Mouse (Mus musculus): ENCODE data around the gene Pip5kl1. TPM values are rescaled to one million over a fixed set of nuclear protein-coding genes. Genes with fewer than 3 reads are reported as not detected.

The Pip5kl1 gene
- polyA plus RNA-seq (2015; fragmentation: Nextera tagmentation; extraction: Ambion mirVana), result not detected in 2 replicates

DNA sequence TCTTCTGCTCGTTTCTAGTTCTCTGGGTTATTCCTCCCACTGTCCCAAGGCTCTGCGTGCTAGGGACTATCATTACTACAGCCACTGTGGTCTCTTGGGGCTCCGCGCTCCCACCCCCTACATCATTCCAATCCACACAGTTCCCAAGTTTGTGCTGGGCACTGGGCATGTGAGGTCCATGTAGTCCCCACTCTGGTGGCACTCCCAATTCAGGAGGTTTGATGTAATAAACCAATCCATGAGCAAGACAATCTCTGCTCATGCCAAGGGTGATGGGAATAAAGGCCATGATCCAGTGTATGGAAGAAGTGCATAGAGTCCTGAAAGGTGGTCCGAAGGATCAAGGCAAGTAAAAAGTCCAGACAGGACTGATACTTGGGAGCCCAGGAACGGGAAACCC, at the start of gene Pip5kl1:
Pip5kl1 (plus strand) TSS at position 301 of the 400 bp plus-strand sequence.
- WGBS, result 81% methylated on average over 6 of the region's 6 CpGs
- no peak for ATAC-seq
- Histone ChIP-seq H3K4me3 (ENCODE audit: low read depth, low read length) (peak within 1 kb of the TSS; percentile 9), H3K4me2 (replicated peaks; ENCODE audit: low read depth) (peak within 1 kb of the TSS; percentile 53), H3K27me3 (replicated peaks; ENCODE audit: control insufficient read depth, insufficient read depth, low read length) (peaks cover 7% of the 10 kb centered on the region; the same call in 1 of the 2 replicates), H3K9me3 (ENCODE audit: control insufficient read depth) (no peaks in the 10 kb centered on the region), H3K27ac (ENCODE audit: low read depth, low read length) (no peak within 1 kb of the TSS), H3K4me1 (replicated peaks; ENCODE audit: control insufficient read depth, insufficient read depth, low read length) (no peaks in the 10 kb centered on the region), H3K9ac (ENCODE audit: low read depth, low read length) (no peak within 1 kb of the TSS), H3K36me3 (ENCODE audit: control insufficient read depth, insufficient read depth) (peaks cover 15% of the 10 kb centered on the region)
- no peak for TF ChIP-seq CTCF (IDR thresholded peaks at IDR 0.05; ENCODE audit: low read depth)

DNA sequence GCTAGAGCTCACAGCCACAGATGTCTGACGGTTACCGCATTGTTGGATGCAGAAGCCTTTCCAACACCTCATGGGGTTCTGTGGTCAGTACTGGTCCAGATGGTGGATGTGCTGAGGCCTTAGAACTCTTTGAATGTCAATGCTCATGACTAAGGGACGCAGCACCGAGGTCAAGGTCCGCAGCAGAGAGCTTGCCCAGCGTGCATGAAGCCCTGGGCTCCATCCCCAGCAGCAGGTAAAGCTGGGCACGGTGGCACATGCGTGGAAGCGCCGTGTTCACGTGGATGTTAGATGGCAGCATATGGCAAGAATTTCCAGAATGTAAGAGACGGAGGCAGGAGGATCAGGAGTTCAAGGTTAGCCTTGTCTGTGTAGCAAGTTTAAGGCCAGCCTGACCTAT, 48.8 kb upstream of the Pip5kl1 start:
- H3K9me3 ChIP-seq (ENCODE audit: control insufficient read depth), result no peaks in the 10 kb centered on the region
- H3K4me3 ChIP-seq (ENCODE audit: low read depth, low read length), result no peak overlapping the region
- WGBS, result 82% methylated on average over 12 of the region's 12 CpGs
- no peaks in the 10 kb centered on the region for H3K36me3 ChIP-seq (ENCODE audit: control insufficient read depth, insufficient read depth)
- H3K4me2 ChIP-seq (replicated peaks; ENCODE audit: low read depth), result no peak overlapping the region
- TF ChIP-seq CTCF (IDR thresholded peaks at IDR 0.05; ENCODE audit: low read depth), result no peak
- ATAC-seq, result no peak
- no peak overlapping the region for H3K9ac ChIP-seq (ENCODE audit: low read depth, low read length)
- H3K27me3 ChIP-seq (replicated peaks; ENCODE audit: control insufficient read depth, insufficient read depth, low read length), result no peaks in the 10 kb centered on the region
- H3K27ac ChIP-seq (ENCODE audit: low read depth, low read length), result peak overlapping the region; percentile 73; the same call in 1 of the 2 replicates
- H3K4me1 ChIP-seq (replicated peaks; ENCODE audit: control insufficient read depth, insufficient read depth, low read length), result 0 out of 2 replicates have a peak, but pooled peaks cover 6% of the 10 kb centered on the region

DNA sequence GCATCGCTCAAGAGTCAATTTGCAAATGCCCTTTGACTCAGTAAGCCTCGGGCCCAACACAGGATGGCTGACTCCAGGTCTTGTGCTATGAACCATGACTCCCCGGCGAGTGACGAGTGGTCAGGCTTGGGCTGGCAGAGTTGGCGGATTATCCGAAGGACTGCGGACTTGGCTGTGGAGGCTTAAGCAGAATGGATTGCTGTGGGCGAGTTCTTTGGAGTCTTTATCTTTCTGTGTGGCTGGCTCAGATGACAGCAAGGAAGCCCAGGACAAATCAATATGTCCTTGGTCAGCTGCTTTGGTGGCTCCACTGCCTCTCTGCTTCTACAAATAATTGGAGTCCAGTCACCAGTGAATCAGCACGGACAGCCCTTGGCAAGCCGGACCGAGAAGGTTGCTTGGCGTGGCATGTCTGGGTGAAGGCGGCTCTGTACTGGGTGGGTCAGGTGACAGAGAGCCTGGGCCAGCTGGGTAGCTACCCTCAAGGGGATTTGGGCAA, 47.1 kb upstream of the Pip5kl1 start:
- Histone ChIP-seq H3K4me2 (replicated peaks; ENCODE audit: low read depth) (no peak overlapping the region), H3K27me3 (replicated peaks; ENCODE audit: control insufficient read depth, insufficient read depth, low read length) (no peaks in the 10 kb centered on the region), H3K27ac (ENCODE audit: low read depth, low read length) (no peak overlapping the region), H3K9me3 (ENCODE audit: control insufficient read depth) (no peaks in the 10 kb centered on the region), H3K4me1 (replicated peaks; ENCODE audit: control insufficient read depth, insufficient read depth, low read length) (0 out of 2 replicates have a peak, but pooled peaks cover 5% of the 10 kb centered on the region), H3K36me3 (ENCODE audit: control insufficient read depth, insufficient read depth) (no peaks in the 10 kb centered on the region), H3K4me3 (ENCODE audit: low read depth, low read length) (no peak overlapping the region), H3K9ac (ENCODE audit: low read depth, low read length) (no peak overlapping the region)
- TF ChIP-seq CTCF (IDR thresholded peaks at IDR 0.05; ENCODE audit: low read depth), result no peak
- no peak for ATAC-seq
- WGBS, result 75% methylated on average over 14 of the region's 14 CpGs

DNA sequence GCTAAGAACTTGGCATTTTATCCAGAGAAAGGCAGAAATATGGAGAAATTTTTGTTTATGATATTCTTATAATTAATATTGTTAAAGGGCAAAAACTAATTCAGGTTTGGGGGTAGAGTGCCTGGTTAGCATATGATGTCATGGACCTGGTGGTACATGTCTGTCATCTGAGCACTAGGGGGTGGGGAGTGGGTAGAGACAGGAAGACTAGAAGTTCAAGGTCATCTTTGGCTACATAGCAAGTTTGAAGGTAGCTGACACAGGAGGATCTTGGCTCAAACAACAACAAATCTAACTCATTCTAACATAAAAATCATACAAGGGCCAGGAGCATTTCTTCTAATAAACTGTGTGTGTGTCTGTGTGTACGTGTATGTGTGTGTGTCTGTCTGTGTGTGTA, 46.3 kb upstream of the Pip5kl1 start:
- Histone ChIP-seq H3K27me3 (replicated peaks; ENCODE audit: control insufficient read depth, insufficient read depth, low read length) (no peaks in the 10 kb centered on the region), H3K4me2 (replicated peaks; ENCODE audit: low read depth) (no peak overlapping the region), H3K4me3 (ENCODE audit: low read depth, low read length) (no peak overlapping the region), H3K9ac (ENCODE audit: low read depth, low read length) (no peak overlapping the region), H3K4me1 (replicated peaks; ENCODE audit: control insufficient read depth, insufficient read depth, low read length) (0 out of 2 replicates have a peak, but pooled peaks cover 2% of the 10 kb centered on the region), H3K36me3 (ENCODE audit: control insufficient read depth, insufficient read depth) (no peaks in the 10 kb centered on the region), H3K9me3 (ENCODE audit: control insufficient read depth) (no peaks in the 10 kb centered on the region), H3K27ac (ENCODE audit: low read depth, low read length) (no peak overlapping the region)
- no peak for ATAC-seq
- WGBS, result 82% methylated on average over 1 of the region's 1 CpGs
- TF ChIP-seq CTCF (IDR thresholded peaks at IDR 0.05; ENCODE audit: low read depth), result no peak

DNA sequence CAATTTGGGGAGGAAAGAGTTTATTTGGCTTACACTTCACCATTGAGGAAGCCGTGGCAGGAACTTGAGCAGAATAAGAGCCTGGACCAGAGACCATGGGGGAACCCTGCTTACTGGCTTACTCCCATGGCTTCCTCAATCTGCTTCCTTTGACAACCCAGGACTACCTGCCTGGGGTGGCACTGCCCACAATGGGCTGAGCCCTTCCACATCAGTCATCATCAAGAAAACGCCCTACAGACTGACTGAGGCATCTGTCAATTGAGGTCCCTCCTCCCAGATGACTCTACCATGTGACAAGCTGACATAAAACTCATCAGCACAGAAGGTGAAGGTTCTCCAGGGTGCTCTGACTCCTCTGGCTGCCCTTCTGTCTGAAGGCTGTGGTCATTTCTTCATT, 44.1 kb upstream of the Pip5kl1 start:
- no peak overlapping the region for H3K4me3 ChIP-seq (ENCODE audit: low read depth, low read length)
- 59% methylated on average over 2 of the region's 2 CpGs for WGBS
- peak; percentile 7; the same call in 1 of the 2 replicates for ATAC-seq

DNA sequence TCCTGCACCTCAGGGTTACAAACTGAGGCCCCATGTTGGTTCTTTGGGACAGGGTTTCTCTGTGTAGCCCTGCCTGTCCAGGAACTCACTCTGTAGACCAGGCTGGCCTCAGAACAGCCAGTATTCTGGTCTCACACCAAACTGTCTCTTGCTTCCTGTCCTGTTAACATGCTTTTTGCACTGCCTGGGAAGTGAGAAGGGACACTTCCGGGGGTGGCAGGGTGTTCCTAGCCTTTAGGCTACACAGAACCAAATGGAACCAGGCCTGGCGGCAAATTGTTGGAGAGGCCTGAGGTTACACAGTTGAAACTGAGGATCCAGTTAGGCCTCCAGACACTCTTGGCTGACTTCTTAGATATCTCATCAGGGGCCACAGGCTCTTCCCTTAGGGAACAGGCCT, 41.4 kb upstream of the Pip5kl1 start:
- no peak for ATAC-seq
- TF ChIP-seq CTCF (IDR thresholded peaks at IDR 0.05; ENCODE audit: low read depth), result no peak
- Histone ChIP-seq H3K9me3 (ENCODE audit: control insufficient read depth) (no peaks in the 10 kb centered on the region), H3K9ac (ENCODE audit: low read depth, low read length) (no peak overlapping the region), H3K4me3 (ENCODE audit: low read depth, low read length) (no peak overlapping the region), H3K36me3 (ENCODE audit: control insufficient read depth, insufficient read depth) (no peaks in the 10 kb centered on the region), H3K4me1 (replicated peaks; ENCODE audit: control insufficient read depth, insufficient read depth, low read length) (0 out of 2 replicates have a peak, but pooled peaks cover 11% of the 10 kb centered on the region), H3K27me3 (replicated peaks; ENCODE audit: control insufficient read depth, insufficient read depth, low read length) (no peaks in the 10 kb centered on the region), H3K27ac (ENCODE audit: low read depth, low read length) (no peak overlapping the region), H3K4me2 (replicated peaks; ENCODE audit: low read depth) (no peak overlapping the region)
- 87% methylated on average over 2 of the region's 2 CpGs for WGBS

More for the DNA sequence above, 44.1 kb upstream of the Pip5kl1 start:
- Histone ChIP-seq H3K9ac (ENCODE audit: low read depth, low read length) (no peak overlapping the region), H3K27ac (ENCODE audit: low read depth, low read length) (no peak overlapping the region; the same call in 1 of the 2 replicates), H3K9me3 (ENCODE audit: control insufficient read depth) (no peaks in the 10 kb centered on the region), H3K36me3 (ENCODE audit: control insufficient read depth, insufficient read depth) (no peaks in the 10 kb centered on the region), H3K27me3 (replicated peaks; ENCODE audit: control insufficient read depth, insufficient read depth, low read length) (no peaks in the 10 kb centered on the region), H3K4me2 (replicated peaks; ENCODE audit: low read depth) (no peak overlapping the region), H3K4me1 (replicated peaks; ENCODE audit: control insufficient read depth, insufficient read depth, low read length) (0 out of 2 replicates have a peak, but pooled peaks cover 5% of the 10 kb centered on the region)
- TF ChIP-seq CTCF (IDR thresholded peaks at IDR 0.05; ENCODE audit: low read depth), result no peak
